Mouse (Mus musculus) heart, postnatal 0 days (tissue): ENCODE data around the gene Ly75. TPM values are rescaled to one million over a fixed set of nuclear protein-coding genes. Genes with fewer than 3 reads are reported as not detected.

Experiments
- ATAC-seq: fragments of 200-750 bp; cut with Nextera tagmentation; 2 replicates; pipeline ENCODE4 v1.8.0; 2017; ENCODE audit warnings: low read depth, moderate number of reproducible peaks, moderate library complexity; ENCODE audit not compliant: insufficient read depth
- DNase-seq: peaks from one replicate; pipeline ENCODE4 v3.0.0-alpha.2; 2016; ENCODE audit warnings: low spot score
- H3K27ac ChIP-seq: fragments of 300-500 bp; sonication (generic); 2 replicates; pipeline ENCODE4 v1.5.1; 2014; ENCODE audit warnings: low read depth, mild to moderate bottlenecking
- H3K27me3 ChIP-seq: fragments of 300-500 bp; sonication (generic); 2 replicates; pipeline ENCODE4 v1.6.1; 2014; ENCODE audit warnings: low read length, mixed read lengths; ENCODE audit not compliant: control insufficient read depth, insufficient read depth
- H3K36me3 ChIP-seq: fragments of 300-500 bp; sonication (generic); replicated peaks from 2 replicates; pipeline ENCODE4 v1.6.1; 2014; ENCODE audit warnings: low read length, mixed read lengths; ENCODE audit not compliant: control insufficient read depth, insufficient read depth
- H3K4me1 ChIP-seq: fragments of 300-500 bp; sonication (generic); 2 replicates; pipeline ENCODE4 v1.6.1; 2014; ENCODE audit warnings: antibody characterized with exemption; ENCODE audit not compliant: control insufficient read depth, insufficient read depth
- H3K4me2 ChIP-seq: fragments of 300-500 bp; sonication (generic); 2 replicates; pipeline ENCODE4 v1.6.1; 2014; ENCODE audit warnings: low read depth, mild to moderate bottlenecking, low read length, moderate library complexity
- H3K4me3 ChIP-seq: fragments of 300-500 bp; sonication (generic); 2 replicates; pipeline ENCODE4 v1.5.1; 2014; ENCODE audit warnings: low read depth, low read length
- H3K9ac ChIP-seq: fragments of 300-500 bp; sonication (generic); replicated peaks from 2 replicates; pipeline ENCODE4 v1.6.1; 2014; ENCODE audit warnings: low read depth, low read length, mixed read lengths
- H3K9me3 ChIP-seq: fragments of 300-500 bp; sonication (generic); replicated peaks from 2 replicates; pipeline ENCODE4 v1.6.1; 2016; ENCODE audit warnings: low read length; ENCODE audit not compliant: control insufficient read depth
- CTCF ChIP-seq: IDR thresholded peaks from 2 replicates; pipeline ENCODE4 v1.5.1; 2016; ENCODE audit warnings: antibody characterized with exemption, control low read depth, low read depth
- EP300 ChIP-seq: IDR thresholded peaks from 2 replicates; pipeline ENCODE4 v1.6.1; 2016; ENCODE audit warnings: antibody characterized with exemption, low read depth
- WGBS: fragments of 180-500 bp; shearing (Covaris S2); extraction: QIAGEN DNeasy Blood & Tissue Kit; methylation state at CpG from one replicate; pipeline ENCODE4 v1.1.7; 2014; 5-methylcytosine and 5-hydroxymethylcytosine counted together
- polyA plus RNA-seq: library from polyadenylated mRNA; unstranded; fragments of >200 nt; fragmentation: Nextera tagmentation; extraction: Ambion mirVana; gene quantifications from 2 replicates; pipeline ENCODE4 v1.2.1, GENCODE M21; 2015
- total RNA-seq: library from RNA; depleted of rRNA; stranded (reverse); fragments of >200 nt; gene quantifications from 2 replicates; pipeline ENCODE4 v1.2.3, GENCODE M21; 2014; ENCODE audit warnings: low replicate concordance

The Ly75 gene
- total and polyA plus RNA-seq, 2 experiments from 2014 or later = 0.34 to 0.64 TPM

- WGBS = 56% methylated on average over 7 of the region's 7 CpGs
- DNase-seq = no peak
Observed at GRCm38 (mm10) chr2:60384083-60384762, 1.1 kb upstream of the Ly75 start.

GRCm38 (mm10) chr2:60382346-60382745 is 757 bp downstream of the Ly75 start:
- ATAC-seq (no peak), DNase-seq (no peak)
- Histone ChIP-seq H3K4me1 (peaks cover 20% of the 10 kb centered on the region), H3K9me3 (no peaks in the 10 kb centered on the region), H3K27ac (no peak overlapping the region), H3K36me3 (no peaks in the 10 kb centered on the region), H3K9ac (peak overlapping the region; percentile 32; the same call in 1 of the 2 replicates), H3K4me2 (peak overlapping the region; percentile 85), H3K4me3 (peak overlapping the region; percentile 53), H3K27me3 (no peaks in the 10 kb centered on the region)
- TF ChIP-seq CTCF = no peak
- TF ChIP-seq EP300 = no peak
- WGBS = 79% methylated on average over 3 of the region's 3 CpGs

More at GRCm38 (mm10) chr2:60384083-60384762, 1.1 kb upstream of the Ly75 start:
- Histone ChIP-seq H3K36me3 (no peaks in the 10 kb centered on the region), H3K9me3 (no peaks in the 10 kb centered on the region), H3K4me2 (no peak overlapping the region), H3K4me1 (peaks cover 20% of the 10 kb centered on the region), H3K4me3 (no peak overlapping the region), H3K9ac (no peak overlapping the region), H3K27ac (peak overlapping the region; percentile 36), H3K27me3 (no peaks in the 10 kb centered on the region)
- ATAC-seq = no peak
- TF ChIP-seq EP300 = no peak
- no peak for TF ChIP-seq CTCF

GRCm38 (mm10) chr2:60377260-60377659 is 5.8 kb downstream of the Ly75 start:
- DNase-seq (no peak), ATAC-seq (no peak)
- Histone ChIP-seq H3K9me3 (no peaks in the 10 kb centered on the region), H3K9ac (no peak overlapping the region), H3K36me3 (no peaks in the 10 kb centered on the region), H3K4me2 (no peak overlapping the region), H3K4me1 (no peaks in the 10 kb centered on the region), H3K4me3 (no peak overlapping the region), H3K27me3 (no peaks in the 10 kb centered on the region), H3K27ac (no peak overlapping the region)
- TF ChIP-seq CTCF (no peak), EP300 (no peak)
- 84% methylated on average over 5 of the region's 5 CpGs for WGBS

- ATAC-seq (no peak), DNase-seq (no peak)
- H3K27me3 ChIP-seq = no peaks in the 10 kb centered on the region
- no peak overlapping the region for H3K9ac ChIP-seq
- H3K27ac ChIP-seq = no peak overlapping the region
- H3K4me1 ChIP-seq = no peaks in the 10 kb centered on the region
- TF ChIP-seq EP300 (no peak), CTCF (no peak)
- no peak overlapping the region for H3K4me2 ChIP-seq
- 92% methylated on average over 15 of the region's 15 CpGs for WGBS
- H3K9me3 ChIP-seq = no peaks in the 10 kb centered on the region
- no peaks in the 10 kb centered on the region for H3K36me3 ChIP-seq
- no peak overlapping the region for H3K4me3 ChIP-seq
Observed at GRCm38 (mm10) chr2:60375608-60376107, 7.4 kb downstream of the Ly75 start.

- ATAC-seq (no peak), DNase-seq (no peak)
- no peaks in the 10 kb centered on the region for H3K4me1 ChIP-seq
- H3K9me3 ChIP-seq = no peaks in the 10 kb centered on the region
- no peak overlapping the region for H3K9ac ChIP-seq
- TF ChIP-seq EP300 (no peak), CTCF (no peak)
- H3K4me3 ChIP-seq = no peak overlapping the region
- no peak overlapping the region for H3K4me2 ChIP-seq
- no peak overlapping the region for H3K27ac ChIP-seq
- no peaks in the 10 kb centered on the region for H3K36me3 ChIP-seq
- no peaks in the 10 kb centered on the region for H3K27me3 ChIP-seq
- WGBS = 86% methylated on average over 8 of the region's 8 CpGs
Observed at GRCm38 (mm10) chr2:60375126-60375525, 8.0 kb downstream of the Ly75 start.

GRCm38 (mm10) chr2:60370188-60370587 is 12.9 kb downstream of the Ly75 start:
- Histone ChIP-seq H3K9me3 (no peaks in the 10 kb centered on the region), H3K9ac (no peak overlapping the region), H3K27ac (no peak overlapping the region), H3K4me1 (peaks cover 20% of the 10 kb centered on the region), H3K4me3 (no peak overlapping the region), H3K36me3 (no peaks in the 10 kb centered on the region), H3K27me3 (no peaks in the 10 kb centered on the region), H3K4me2 (no peak overlapping the region)
- ATAC-seq = no peak
- no peak for DNase-seq
- WGBS = 90% methylated on average over 5 of the region's 5 CpGs
- TF ChIP-seq CTCF (no peak), EP300 (no peak)
